Mouse (Mus musculus): Measurements from ENCODE around the gene Leng9. TPM values are rescaled to one million over a fixed set of nuclear protein-coding genes. Genes with fewer than 3 reads are reported as not detected.

Gene Leng9
- total RNA-seq, 2 experiments from 2014 or later, result 2.4 to 3.6 TPM

DNA sequence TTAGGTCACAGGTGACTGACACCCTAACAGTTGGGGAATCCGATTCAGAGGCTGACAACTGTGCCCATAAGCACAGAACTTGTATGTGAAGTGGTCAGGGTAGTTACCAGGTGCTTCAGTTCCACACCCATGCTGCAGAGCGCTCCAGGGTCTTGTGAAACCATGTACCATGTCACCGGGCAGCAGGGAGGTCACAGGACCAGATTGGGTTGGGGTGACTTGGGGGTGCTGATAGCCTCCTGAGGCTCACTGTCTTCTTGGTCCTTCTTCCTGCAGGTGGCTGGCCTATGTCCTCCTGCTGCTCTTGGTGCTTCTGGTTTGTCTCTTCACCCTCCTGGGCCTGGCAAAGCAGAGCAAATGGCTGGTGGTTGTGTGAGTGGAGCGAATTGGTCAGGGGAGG lies 22.3 kb downstream of the Leng9 start:
- DNase-seq, result no peak
- intact Hi-C loops (cut with DNase I), result loop anchor here (2.0 kb wide), 1 partner anchor 25 kb away; no protein-coding TSS in a partner anchor

- DNase-seq, result no peak
Measured at GRCm38 (mm10) chr7:4126992-4127785, 23.0 kb downstream of the Leng9 start.

GRCm38 (mm10) chr7:4125306-4125705 lies 24.9 kb downstream of the Leng9 start:
- intact Hi-C loops (cut with DNase I), result no loop called here
- DNase-seq, result no peak

More at GRCm38 (mm10) chr7:4126992-4127785, 23.0 kb downstream of the Leng9 start:
- intact Hi-C loops (cut with DNase I), result loop anchor here (2.0 kb wide), 1 partner anchor 24 kb away; no protein-coding TSS in a partner anchor

GRCm38 (mm10) chr7:4124856-4125255 lies 25.3 kb downstream of the Leng9 start:
- DNase-seq, result no peak
- intact Hi-C loops (cut with DNase I), result no loop called here

GRCm38 (mm10) chr7:4124315-4124759 lies 25.8 kb downstream of the Leng9 start:
- no peak for DNase-seq
- intact Hi-C loops (cut with DNase I), result no loop called here

GRCm38 (mm10) chr7:4123732-4124131 lies 26.4 kb downstream of the Leng9 start:
- intact Hi-C loops (cut with DNase I), result no loop called here
- DNase-seq, result peak in 1 of 2 experiments; percentile 45

DNA sequence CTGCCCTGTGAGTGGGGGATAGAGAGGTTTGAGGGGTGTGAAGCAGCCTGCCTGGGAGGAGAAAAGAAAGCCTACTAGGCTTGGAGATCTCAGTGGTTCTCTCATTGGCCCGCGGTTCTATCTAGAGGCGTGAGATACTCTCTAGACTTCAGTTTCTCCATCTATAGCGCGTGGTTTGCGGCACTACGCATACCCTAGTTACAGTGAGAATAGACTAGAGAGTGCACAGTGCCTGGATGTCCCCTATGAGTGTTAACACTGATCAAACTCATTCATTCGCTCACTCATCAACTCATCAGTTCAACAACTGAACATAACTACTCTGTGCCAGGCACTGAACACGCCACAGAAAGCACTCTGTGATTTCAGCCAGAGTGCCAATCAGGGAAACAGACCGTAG lies 27.4 kb downstream of the Leng9 start:
- no peak for DNase-seq
- intact Hi-C loops (cut with DNase I), result no loop called here

- DNase-seq, result no peak
- intact Hi-C loops (cut with DNase I), result no loop called here
Measured at GRCm38 (mm10) chr7:4122076-4122768, 28.0 kb downstream of the Leng9 start.

- DNase-seq, result no peak
- intact Hi-C loops (cut with DNase I), result no loop called here
Measured at GRCm38 (mm10) chr7:4119976-4120921, 29.9 kb downstream of the Leng9 start.

DNA sequence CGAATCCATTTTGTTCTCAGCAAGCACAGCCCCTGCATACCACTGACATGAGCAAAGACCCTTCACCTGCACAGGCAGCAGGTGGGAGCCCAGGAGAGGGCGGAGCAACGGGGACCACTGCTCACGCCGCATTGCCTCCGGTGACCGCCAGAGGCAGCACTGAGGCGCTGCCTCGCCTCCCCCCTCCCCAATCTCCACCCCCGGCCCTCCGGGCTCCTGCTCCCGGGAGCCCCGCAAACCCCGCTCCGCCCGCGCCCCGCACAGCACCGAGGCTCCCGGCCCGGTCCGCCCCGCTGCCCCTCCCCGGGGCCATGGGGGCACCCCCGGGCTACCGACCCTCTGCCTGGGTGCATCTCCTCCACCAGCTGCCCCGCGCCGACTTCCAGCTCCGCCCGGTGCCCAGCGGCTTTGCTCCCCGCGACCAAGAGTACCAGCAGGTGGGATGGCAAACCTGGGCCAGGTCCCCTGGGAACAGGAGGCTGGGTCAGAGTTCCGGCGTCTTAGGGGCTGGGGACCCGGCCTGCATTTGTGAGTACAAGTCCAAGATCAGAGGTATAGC lies 30.8 kb downstream of the Leng9 start, which contains the start of gene Ttyh1:
Gene Ttyh1, plus strand, starts transcription at position 65 of the 559 bp plus-strand sequence.
- DNase-seq, result no peak
- intact Hi-C loops (cut with DNase I), result no loop called here

- intact Hi-C loops (cut with DNase I), result no loop called here
Measured at GRCm38 (mm10) chr7:4117050-4117814, 32.9 kb downstream of the Leng9 start.

DNA sequence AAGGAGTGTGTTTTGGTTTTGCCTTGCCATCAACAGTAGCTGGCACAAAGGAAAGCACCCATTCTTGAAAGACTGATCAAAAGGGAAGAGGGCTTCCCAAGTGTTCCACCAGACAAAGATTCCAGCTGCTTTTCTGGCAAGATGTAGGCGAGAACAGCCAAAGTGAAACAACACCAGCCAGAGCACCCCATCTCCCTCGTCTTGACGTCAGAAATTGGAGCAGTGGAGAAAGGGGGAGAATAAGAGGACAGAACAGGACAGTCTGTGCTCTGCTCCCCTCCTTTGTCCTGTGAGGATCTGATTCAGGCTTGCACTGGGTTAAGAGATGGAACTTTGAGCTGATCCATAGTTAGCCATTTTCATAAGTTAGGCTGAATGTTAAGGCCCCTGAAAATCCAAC lies 38.4 kb downstream of the Leng9 start:
- DNase-seq, result no peak
- intact Hi-C loops (cut with DNase I), result no loop called here

More at GRCm38 (mm10) chr7:4117050-4117814, 32.9 kb downstream of the Leng9 start:
- no peak for DNase-seq

- DNase-seq, result peak in 1 of 2 experiments; percentile 21
Measured at GRCm38 (mm10) chr7:4103411-4103810, 46.8 kb downstream of the Leng9 start.

DNA sequence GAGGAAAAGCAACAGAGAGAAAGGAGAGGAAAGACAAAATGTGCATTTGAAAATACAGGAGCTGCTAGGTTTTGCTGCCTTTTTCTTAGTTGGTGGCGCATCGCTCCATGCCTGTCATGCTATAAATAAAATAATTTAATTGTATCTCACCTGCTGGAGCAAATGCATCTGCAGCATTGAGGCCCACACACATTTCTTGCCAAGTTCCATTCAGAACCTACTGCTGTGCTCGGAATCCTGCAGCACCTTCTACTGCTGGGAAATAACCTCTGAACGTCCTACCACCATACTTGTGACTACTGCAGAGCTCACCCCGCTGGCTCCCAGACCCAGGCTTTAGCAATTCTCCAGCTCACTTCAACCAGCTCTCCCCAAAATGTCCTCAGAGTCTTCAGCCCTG lies 49.0 kb downstream of the Leng9 start:
- intact Hi-C loops (cut with DNase I), result loop anchor here (5.0 kb wide), 1 partner anchor 371 kb away; no protein-coding TSS in a partner anchor

More at GRCm38 (mm10) chr7:4103411-4103810, 46.8 kb downstream of the Leng9 start:
- intact Hi-C loops (cut with DNase I), result loop anchor here (1.0 to 5.0 kb wide), 3 partner anchors 23 to 369 kb away; no protein-coding TSS in a partner anchor

GRCm38 (mm10) chr7:4098832-4099231 lies 51.3 kb downstream of the Leng9 start:
- intact Hi-C loops (cut with DNase I), result no loop called here
- DNase-seq, result no peak

More for the DNA sequence above, 49.0 kb downstream of the Leng9 start:
- no peak for DNase-seq

DNA sequence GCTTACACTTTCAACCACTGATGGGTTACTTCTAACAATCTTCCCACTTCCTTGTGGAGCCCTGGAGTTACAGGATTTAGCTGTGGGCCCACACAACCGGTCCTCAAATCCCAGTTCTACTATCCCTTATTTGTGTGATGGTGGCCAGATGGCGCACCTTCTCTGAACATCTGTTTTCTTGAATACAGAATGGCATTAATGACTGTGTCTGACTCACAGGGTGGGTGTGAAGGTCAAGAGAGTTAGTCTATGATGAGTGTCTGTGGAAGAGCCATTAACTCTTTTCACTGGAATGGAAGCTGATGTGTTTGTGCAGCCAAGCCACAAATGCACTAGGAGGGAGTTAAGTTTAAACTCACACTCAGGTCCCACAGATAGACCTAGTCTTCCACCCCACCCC lies 51.9 kb downstream of the Leng9 start:
- intact Hi-C loops (cut with DNase I), result no loop called here
- no peak for DNase-seq
